Mouse (Mus musculus) ES-CJ7 (cell line): Measurements from ENCODE around the gene Atp6v0c.

Experiments
- DNase-seq: peaks from one replicate; pipeline ENCODE4 v3.0.0; 2011; ENCODE audit warnings: low read depth, low spot score

Atp6v0c gene

GRCm38 (mm10) chr17:24169317-24170065 lies at the start of gene Atp6v0c:
Atp6v0c (minus strand) TSS chr17:24169702.
- peak; percentile 96 for DNase-seq

GRCm38 (mm10) chr17:24216836-24217235 lies 47.3 kb upstream of the Atp6v0c start:
- DNase-seq = peak; percentile 77

- no peak for DNase-seq
Observed at GRCm38 (mm10) chr17:24213186-24213585, 43.7 kb upstream of the Atp6v0c start.

- DNase-seq = no peak
Observed at GRCm38 (mm10) chr17:24212441-24213018, 43.0 kb upstream of the Atp6v0c start.

GRCm38 (mm10) chr17:24211631-24212440 lies 42.3 kb upstream of the Atp6v0c start:
- DNase-seq = peak; percentile 71

- DNase-seq = no peak
Observed at GRCm38 (mm10) chr17:24210591-24210990, 41.1 kb upstream of the Atp6v0c start.

GRCm38 (mm10) chr17:24209916-24210240 lies 40.4 kb upstream of the Atp6v0c start:
- DNase-seq = no peak

- peak; percentile 70 for DNase-seq
Observed at GRCm38 (mm10) chr17:24209043-24209915, 39.8 kb upstream of the Atp6v0c start, which contains the start of gene Ntn3. Ntn3 (minus strand) TSS chr17:24209531.

GRCm38 (mm10) chr17:24208641-24209042 lies 39.1 kb upstream of the Atp6v0c start:
- DNase-seq = no peak

- DNase-seq = no peak
Observed at GRCm38 (mm10) chr17:24207768-24208640, 38.5 kb upstream of the Atp6v0c start.

- peak; percentile 66 for DNase-seq
Observed at GRCm38 (mm10) chr17:24206451-24207351, 37.2 kb upstream of the Atp6v0c start.

GRCm38 (mm10) chr17:24205908-24206361 lies 36.4 kb upstream of the Atp6v0c start:
- peak; percentile 32 for DNase-seq

- DNase-seq = peak; percentile 95
Observed at GRCm38 (mm10) chr17:24205284-24205888, 35.9 kb upstream of the Atp6v0c start, which contains the start of gene Tbc1d24. Tbc1d24 (minus strand) TSS chr17:24205562.

- no peak for DNase-seq
Observed at GRCm38 (mm10) chr17:24204846-24205245, 35.3 kb upstream of the Atp6v0c start.

GRCm38 (mm10) chr17:24203611-24204534 lies 34.4 kb upstream of the Atp6v0c start:
- no peak for DNase-seq

- peak; percentile 79 for DNase-seq
Observed at GRCm38 (mm10) chr17:24203068-24203467, 33.6 kb upstream of the Atp6v0c start.

GRCm38 (mm10) chr17:24201092-24201491 lies 31.6 kb upstream of the Atp6v0c start:
- no peak for DNase-seq

GRCm38 (mm10) chr17:24199741-24200140 lies 30.2 kb upstream of the Atp6v0c start:
- DNase-seq = peak; percentile 74
